Mouse (Mus musculus): ENCODE data around the gene Isoc2b. TPM values are rescaled to one million over a fixed set of nuclear protein-coding genes. Genes with fewer than 3 reads are reported as not detected.

Gene Isoc2b
- polyA plus RNA-seq, 1 experiment from 2014 or later: 17.5 TPM

- Histone ChIP-seq H3K4me3 (ENCODE audit: low read depth, low read length) (no peak overlapping the region), H3K27ac (replicated peaks) (no peak overlapping the region), H3K9ac (ENCODE audit: low read length) (no peak overlapping the region), H3K4me1 (replicated peaks; ENCODE audit: control insufficient read depth, insufficient read depth) (peaks cover 6% of the 10 kb centered on the region; the same call in 1 of the 2 replicates), H3K36me3 (ENCODE audit: control insufficient read depth, insufficient read depth, low read length) (no peaks in the 10 kb centered on the region), H3K9me3 (ENCODE audit: control insufficient read depth, low read length) (no peaks in the 10 kb centered on the region), H3K27me3 (ENCODE audit: control insufficient read depth, insufficient read depth, low read length) (no peaks in the 10 kb centered on the region), H3K4me2 (replicated peaks; ENCODE audit: low read depth) (peak overlapping the region; percentile 78; the same call in 1 of the 2 replicates)
- no peak for DNase-seq (ENCODE audit: low spot score)
- ATAC-seq (ENCODE audit: low FRiP score, low TSS enrichment): no peak
- TF ChIP-seq EP300 (optimal IDR thresholded peaks at IDR 0.05) (no peak), CTCF (IDR thresholded peaks at IDR 0.05; ENCODE audit: low read depth) (peak; percentile 51)
Observed at GRCm38 (mm10) chr7:4878186-4878585, 8.1 kb upstream of the Isoc2b start.

DNA sequence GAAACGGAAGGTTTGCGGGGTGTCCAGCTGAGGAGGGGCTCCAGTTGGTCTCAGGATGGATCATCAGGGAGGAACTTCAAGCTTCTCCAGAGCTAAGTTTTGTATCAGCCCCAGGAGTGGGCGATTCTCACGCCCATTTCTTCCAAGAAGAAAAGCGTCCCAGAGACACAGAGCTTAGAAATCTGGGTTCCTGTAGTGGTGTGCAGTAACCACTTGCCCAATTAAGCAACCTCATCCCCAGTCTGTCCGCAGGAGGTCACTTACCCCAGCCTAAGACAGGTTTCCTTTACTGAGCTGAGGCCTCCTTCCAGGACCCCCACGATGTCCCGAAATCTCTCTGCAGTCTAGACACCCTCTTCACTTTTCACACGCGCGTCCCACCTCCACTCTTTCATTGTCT is 7.2 kb upstream of the Isoc2b start:
- peak overlapping the region; percentile 81 for H3K27ac ChIP-seq (replicated peaks)

GRCm38 (mm10) chr7:4876753-4877221 is 6.7 kb upstream of the Isoc2b start, which contains the start of gene Isoc2a:
Isoc2a (plus strand) TSS chr7:4877153.
- H3K4me1 ChIP-seq (replicated peaks; ENCODE audit: control insufficient read depth, insufficient read depth): peaks cover 6% of the 10 kb centered on the region; the same call in 1 of the 2 replicates
- no peaks in the 10 kb centered on the region for H3K27me3 ChIP-seq (ENCODE audit: control insufficient read depth, insufficient read depth, low read length)
- H3K4me2 ChIP-seq (replicated peaks; ENCODE audit: low read depth): peak within 1 kb of the TSS; percentile 78
- H3K36me3 ChIP-seq (ENCODE audit: control insufficient read depth, insufficient read depth, low read length): no peaks in the 10 kb centered on the region
- DNase-seq (ENCODE audit: low spot score) (peak; percentile 98), ATAC-seq (ENCODE audit: low FRiP score, low TSS enrichment) (peak; percentile 100)
- peak within 1 kb of the TSS; percentile 72 for H3K9ac ChIP-seq (ENCODE audit: low read length)
- no peaks in the 10 kb centered on the region for H3K9me3 ChIP-seq (ENCODE audit: control insufficient read depth, low read length)
- no peak for TF ChIP-seq CTCF (IDR thresholded peaks at IDR 0.05; ENCODE audit: low read depth)
- no peak for TF ChIP-seq EP300 (optimal IDR thresholded peaks at IDR 0.05)
- peak within 1 kb of the TSS; percentile 81 for H3K27ac ChIP-seq (replicated peaks)
- under 1% methylated on average over 22 of the region's 22 CpGs for WGBS
- peak within 1 kb of the TSS; percentile 52 for H3K4me3 ChIP-seq (ENCODE audit: low read depth, low read length)

More for the DNA sequence above, 7.2 kb upstream of the Isoc2b start:
- Histone ChIP-seq H3K4me1 (replicated peaks; ENCODE audit: control insufficient read depth, insufficient read depth) (peaks cover 6% of the 10 kb centered on the region; the same call in 1 of the 2 replicates), H3K4me3 (ENCODE audit: low read depth, low read length) (peak overlapping the region; percentile 52), H3K27me3 (ENCODE audit: control insufficient read depth, insufficient read depth, low read length) (no peaks in the 10 kb centered on the region), H3K36me3 (ENCODE audit: control insufficient read depth, insufficient read depth, low read length) (no peaks in the 10 kb centered on the region), H3K9me3 (ENCODE audit: control insufficient read depth, low read length) (no peaks in the 10 kb centered on the region), H3K9ac (ENCODE audit: low read length) (peak overlapping the region; percentile 72), H3K4me2 (replicated peaks; ENCODE audit: low read depth) (peak overlapping the region; percentile 78)
- DNase-seq (ENCODE audit: low spot score): no peak
- 9% methylated on average over 11 of the region's 11 CpGs for WGBS
- TF ChIP-seq CTCF (IDR thresholded peaks at IDR 0.05; ENCODE audit: low read depth) (no peak), EP300 (optimal IDR thresholded peaks at IDR 0.05) (no peak)
- 0 out of 2 replicates have a peak, but pooled peaks have one; percentile 4 for ATAC-seq (ENCODE audit: low FRiP score, low TSS enrichment)

DNA sequence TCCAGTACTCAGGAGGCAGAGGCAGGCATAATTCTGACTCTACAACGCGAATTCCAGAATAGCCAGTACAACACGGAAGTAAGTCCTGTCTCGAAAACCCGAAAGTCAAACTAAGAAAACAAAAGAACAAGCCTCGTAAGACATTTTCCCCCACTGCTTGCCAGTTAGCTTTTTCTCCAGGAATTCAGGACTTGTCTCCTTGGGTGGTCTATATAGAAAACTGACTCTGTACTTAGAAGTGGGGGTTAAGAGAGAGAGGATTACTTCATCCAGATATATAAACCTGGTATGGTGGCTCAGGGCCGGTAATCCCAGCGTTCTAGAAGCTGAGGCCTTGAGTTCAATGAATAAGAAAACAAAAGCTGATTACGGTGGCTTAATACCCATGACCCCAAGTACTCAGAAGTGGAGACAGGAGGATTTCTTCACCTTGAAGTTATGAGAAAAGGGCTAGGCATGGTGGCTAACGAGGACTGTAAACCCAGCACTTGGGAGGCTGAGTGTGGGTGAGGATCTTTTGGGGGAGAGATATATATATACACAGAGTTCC is 3.4 kb downstream of the Isoc2b start:
- Histone ChIP-seq H3K27me3 (ENCODE audit: control insufficient read depth, insufficient read depth, low read length) (no peaks in the 10 kb centered on the region), H3K4me3 (ENCODE audit: low read depth, low read length) (peak overlapping the region; percentile 59), H3K4me1 (replicated peaks; ENCODE audit: control insufficient read depth, insufficient read depth) (0 out of 2 replicates have a peak, but pooled peaks cover 5% of the 10 kb centered on the region), H3K4me2 (replicated peaks; ENCODE audit: low read depth) (peak overlapping the region; percentile 65), H3K9ac (ENCODE audit: low read length) (peak overlapping the region; percentile 72), H3K9me3 (ENCODE audit: control insufficient read depth, low read length) (no peaks in the 10 kb centered on the region), H3K27ac (replicated peaks) (peak overlapping the region; percentile 91), H3K36me3 (ENCODE audit: control insufficient read depth, insufficient read depth, low read length) (no peaks in the 10 kb centered on the region)
- DNase-seq (ENCODE audit: low spot score): no peak
- 14% methylated on average over 10 of the region's 10 CpGs for WGBS
- no peak for TF ChIP-seq CTCF (IDR thresholded peaks at IDR 0.05; ENCODE audit: low read depth)
- no peak for TF ChIP-seq EP300 (optimal IDR thresholded peaks at IDR 0.05)
- 0 out of 2 replicates have a peak, but pooled peaks have one; percentile 1 for ATAC-seq (ENCODE audit: low FRiP score, low TSS enrichment)

- peak overlapping the region; percentile 72 for H3K9ac ChIP-seq (ENCODE audit: low read length)
Observed at GRCm38 (mm10) chr7:4865579-4866493, 4.2 kb downstream of the Isoc2b start.

More at GRCm38 (mm10) chr7:4865579-4866493, 4.2 kb downstream of the Isoc2b start:
- H3K36me3 ChIP-seq (ENCODE audit: control insufficient read depth, insufficient read depth, low read length): no peaks in the 10 kb centered on the region
- H3K27me3 ChIP-seq (ENCODE audit: control insufficient read depth, insufficient read depth, low read length): no peaks in the 10 kb centered on the region
- H3K4me2 ChIP-seq (replicated peaks; ENCODE audit: low read depth): peak overlapping the region; percentile 74
- WGBS: 3% methylated on average over 40 of the region's 40 CpGs
- DNase-seq (ENCODE audit: low spot score) (peak; percentile 97), ATAC-seq (ENCODE audit: low FRiP score, low TSS enrichment) (peak; percentile 100)
- TF ChIP-seq CTCF (IDR thresholded peaks at IDR 0.05; ENCODE audit: low read depth) (no peak), EP300 (optimal IDR thresholded peaks at IDR 0.05) (peak; percentile 38)
- no peaks in the 10 kb centered on the region for H3K9me3 ChIP-seq (ENCODE audit: control insufficient read depth, low read length)
- H3K4me1 ChIP-seq (replicated peaks; ENCODE audit: control insufficient read depth, insufficient read depth): 0 out of 2 replicates have a peak, but pooled peaks cover 5% of the 10 kb centered on the region
- peak overlapping the region; percentile 59 for H3K4me3 ChIP-seq (ENCODE audit: low read depth, low read length)
- peak overlapping the region; percentile 91 for H3K27ac ChIP-seq (replicated peaks)

All from stomach, postnatal 0 days (tissue).